Comparison of ENCODE assay signal across 8 mouse cellular contexts in the genomic region with DNA sequence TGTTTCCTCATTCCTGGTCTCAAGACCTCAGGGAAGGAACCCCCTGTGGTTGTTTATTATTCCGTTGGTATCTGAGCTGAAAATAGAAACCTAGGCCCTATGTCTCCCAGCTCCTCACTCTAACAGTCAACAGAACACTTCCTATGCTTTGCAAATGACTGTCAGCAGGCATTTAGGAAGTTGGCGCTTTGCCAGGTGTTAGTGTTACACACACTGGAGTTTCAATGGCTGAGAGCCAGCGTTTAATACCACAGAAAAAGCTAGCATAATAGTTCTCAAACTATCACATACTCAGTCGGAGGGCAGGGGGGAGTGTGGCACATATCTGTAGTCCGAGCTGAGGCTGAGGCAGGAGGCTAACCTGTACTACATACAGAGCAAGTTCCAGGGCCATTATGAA. TPM values are rescaled to one million over a fixed set of nuclear protein-coding genes. Genes with fewer than 3 reads are reported as not detected.
A peak's percentile ranks its signal among the peaks of the same experiment; 100 is the strongest.
DNase-seq lines count a peak whose midpoint lies in the region; ATAC-seq and TF ChIP-seq lines count a peak whose summit lies in the region.

No protein-coding gene starts in this region.

- in situ Hi-C loops in Patski (cut with MboI; ENCODE audit: low pct_unique_long_range_greater_than_20kb), result loop anchor here (5.0 to 10.0 kb wide), 2 partner anchors 147 to 344 kb away; no protein-coding TSS in a partner anchor

- no peak overlapping the region for H3K27ac ChIP-seq in hindbrain, embryonic 10.5 days
- H3K27ac ChIP-seq in hindbrain, embryonic 12.5 days, result no peak overlapping the region
- H3K27ac ChIP-seq in embryonic facial prominence, embryonic 13.5 days, result peak overlapping the region; percentile 57; the same call in 1 of the 2 replicates
- H3K27ac ChIP-seq in hindbrain, embryonic 13.5 days, result peak overlapping the region; percentile 52; the same call in 1 of the 2 replicates

- no peak for ATAC-seq in hindbrain, embryonic 12.5 days (ENCODE audit: low FRiP score)
- no peak for ATAC-seq in Patski
- ATAC-seq in embryonic facial prominence, embryonic 13.5 days (ENCODE audit: insufficient number of reproducible peaks, insufficient read depth, low FRiP score, low TSS enrichment, low read depth), result peak; percentile 61
- ATAC-seq in hindbrain, embryonic 13.5 days (ENCODE audit: low FRiP score), result peak; percentile 65

- H3K36me3 ChIP-seq in hindbrain, embryonic 10.5 days, result no peaks in the 10 kb centered on the region
- no peaks in the 10 kb centered on the region for H3K36me3 ChIP-seq in hindbrain, embryonic 12.5 days
- H3K36me3 ChIP-seq in embryonic facial prominence, embryonic 13.5 days, result no peaks in the 10 kb centered on the region
- no peaks in the 10 kb centered on the region for H3K36me3 ChIP-seq in hindbrain, embryonic 13.5 days

- DNase-seq in hindbrain, embryonic 10.5 days (ENCODE audit: low spot score), result peak; percentile 36
- peak; percentile 57 for DNase-seq in Patski (ENCODE audit: low read depth, low spot score)
- peak; percentile 58 to 75 for DNase-seq in lung, adult 18-20 months
- peak; percentile 71 for DNase-seq in right cerebral cortex, postnatal 4 days
- no peak for DNase-seq in thymus, postnatal 10 days (ENCODE audit: low spot score in 2 of 2)

- no peak overlapping the region for H3K4me3 ChIP-seq in hindbrain, embryonic 10.5 days
- H3K4me3 ChIP-seq in hindbrain, embryonic 12.5 days, result no peak overlapping the region
- H3K4me3 ChIP-seq in embryonic facial prominence, embryonic 13.5 days, result no peak overlapping the region
- no peak overlapping the region for H3K4me3 ChIP-seq in hindbrain, embryonic 13.5 days

- H3K9ac ChIP-seq in hindbrain, embryonic 12.5 days, result no peak overlapping the region
- no peak overlapping the region for H3K9ac ChIP-seq in embryonic facial prominence, embryonic 13.5 days
- no peak overlapping the region for H3K9ac ChIP-seq in hindbrain, embryonic 13.5 days

- no peak for TF ChIP-seq CTCF in Patski (IDR thresholded peaks at IDR 0.05)

- WGBS in hindbrain, embryonic 10.5 days, result 47% methylated on average over 5 of the region's 5 CpGs
- 34% methylated on average over 5 of the region's 5 CpGs for WGBS in hindbrain, embryonic 12.5 days
- WGBS in embryonic facial prominence, embryonic 13.5 days, result 19% methylated on average over 5 of the region's 5 CpGs
- 32% methylated on average over 5 of the region's 5 CpGs for WGBS in hindbrain, embryonic 13.5 days

- no peaks in the 10 kb centered on the region for H3K9me3 ChIP-seq in hindbrain, embryonic 10.5 days
- H3K9me3 ChIP-seq in hindbrain, embryonic 12.5 days (replicated peaks), result no peaks in the 10 kb centered on the region
- no peaks in the 10 kb centered on the region for H3K9me3 ChIP-seq in embryonic facial prominence, embryonic 13.5 days
- H3K9me3 ChIP-seq in hindbrain, embryonic 13.5 days, result no peaks in the 10 kb centered on the region

- H3K4me1 ChIP-seq in hindbrain, embryonic 10.5 days (replicated peaks), result peaks cover 46% of the 10 kb centered on the region
- H3K4me1 ChIP-seq in hindbrain, embryonic 12.5 days, result peaks cover 13% of the 10 kb centered on the region
- peaks cover 25% of the 10 kb centered on the region for H3K4me1 ChIP-seq in embryonic facial prominence, embryonic 13.5 days
- H3K4me1 ChIP-seq in hindbrain, embryonic 13.5 days (replicated peaks), result peaks cover 21% of the 10 kb centered on the region

- CTCF ChIA-PET in Patski (lab: Charles Lee), result interaction anchor here (1.3 kb wide), 1 partner anchor 9 kb away, joined by 5 read pairs; no protein-coding TSS in a partner anchor

- H3K4me2 ChIP-seq in hindbrain, embryonic 12.5 days (replicated peaks), result no peak overlapping the region
- H3K4me2 ChIP-seq in embryonic facial prominence, embryonic 13.5 days, result no peak overlapping the region
- no peak overlapping the region for H3K4me2 ChIP-seq in hindbrain, embryonic 13.5 days

- H3K27me3 ChIP-seq in hindbrain, embryonic 10.5 days (ENCODE audit: insufficient read depth, poor library complexity, severe bottlenecking), result peaks cover 6% of the 10 kb centered on the region
- no peaks in the 10 kb centered on the region for H3K27me3 ChIP-seq in hindbrain, embryonic 12.5 days
- H3K27me3 ChIP-seq in Patski, result no peaks in the 10 kb centered on the region
- H3K27me3 ChIP-seq in embryonic facial prominence, embryonic 13.5 days, result 0 out of 2 replicates have a peak, but pooled peaks cover 6% of the 10 kb centered on the region
- peaks cover 7% of the 10 kb centered on the region; the same call in 1 of the 2 replicates for H3K27me3 ChIP-seq in hindbrain, embryonic 13.5 days

- POLR2A ChIA-PET in Patski (lab: Charles Lee), result interaction anchor here (2.0 kb wide), 1 partner anchor 9 kb away, joined by 4 read pairs; no protein-coding TSS in a partner anchor

RNA-seq across cellular contexts. Expression of a gene that starts 53.3 kb away (rescaled TPM):
- polyA plus RNA-seq in hindbrain, embryonic 10.5 days (2016; fragmentation: Nextera tagmentation; extraction: Ambion mirVana), result 85.6 and 92.4 TPM in 2 replicates
- polyA plus RNA-seq in hindbrain, embryonic 12.5 days (2016; fragmentation: Nextera tagmentation; extraction: Ambion mirVana), result 112 and 116 TPM in 2 replicates
- polyA plus RNA-seq in Patski (2021), result 65.9 TPM
- 70.0 and 71.3 TPM in 2 replicates for polyA plus RNA-seq in embryonic facial prominence, embryonic 13.5 days (2015; fragmentation: Nextera tagmentation; extraction: Ambion mirVana)
- 60.4 and 64.1 TPM in 2 replicates for polyA plus RNA-seq in hindbrain, embryonic 13.5 days (2015; fragmentation: Nextera tagmentation; extraction: Ambion mirVana)

Comparison
In these comparisons a context has a peak if more than half of its experiments do, and no peak if none do; other contexts are left out.
1. H3K27ac ChIP-seq: peak in embryonic facial prominence, embryonic 13.5 days (single experiment) and hindbrain, embryonic 13.5 days (single experiment); none in hindbrain, embryonic 10.5 days (single experiment) and hindbrain, embryonic 12.5 days (single experiment).
2. ATAC-seq: peak in embryonic facial prominence, embryonic 13.5 days (single experiment) and hindbrain, embryonic 13.5 days (single experiment); none in hindbrain, embryonic 12.5 days (single experiment) and Patski (single experiment).
3. DNase-seq: peak in hindbrain, embryonic 10.5 days (single experiment), Patski (single experiment), lung, adult 18-20 months (2 of 2) and right cerebral cortex, postnatal 4 days (single experiment); none in thymus, postnatal 10 days (0 of 2).